Mouse (Mus musculus) layer of hippocampus, adult 6 months (tissue): ENCODE measurements around the gene Gm9817. TPM values are rescaled to one million over a fixed set of nuclear protein-coding genes. Genes with fewer than 3 reads are reported as not detected.

Source experiments
- long read RNA-seq, 2 experiments: library from polyadenylated mRNA; unstranded; transcript quantifications; one replicate each; pipeline ENCODE4 v2.0.0; 2019 to 2020
- polyA plus RNA-seq: library from polyadenylated mRNA; unstranded; fragments of <200 nt; fragmentation: Nextera tagmentation; gene quantifications from 2 replicates; pipeline ENCODE4 v1.2.3, GENCODE M21; 2021

The Gm9817 gene
- not detected in 2 replicates for polyA plus RNA-seq
- long read RNA-seq, experiment 1 = 0 reads
- long read RNA-seq, experiment 2, partial matches to known transcripts = 0 of 1 reads
- long read RNA-seq, experiment 2, other reads (novel, unspliced or antisense) = 0 of 1 reads

GRCm38 (mm10) chr13:45078392-45078791 lies at the start of gene Gm9817:
Gene Gm9817 (plus strand): TSS chr13:45078692.

Other genes with a start within 250 kb of the Gm9817 start
- 89.5 and 96.5 TPM in 2 replicates for gene Dtnbp1, start 76.5 kb upstream of the Gm9817 start, polyA plus RNA-seq